Mouse (Mus musculus): ENCODE data around the gene Msantd3. TPM values are rescaled to one million over a fixed set of nuclear protein-coding genes. Genes with fewer than 3 reads are reported as not detected.

Msantd3 gene
- total RNA-seq (2021) = 10 to 100 TPM; 30.9 to 31.2 TPM

GRCm38 (mm10) chr4:48539841-48540575 lies at the start of gene Msantd3:
Msantd3 (plus strand) TSS chr4:48539935.
- DNase-seq = peak; percentile 68 to 76
- intact Hi-C loops (cut with DNase I) = loop anchor here (2.0 to 5.0 kb wide), 3 partner anchors 37 to 127 kb away; partner anchors contain the start of gene Tex10

- intact Hi-C loops (cut with DNase I) = no loop called here
- no peak for DNase-seq
These were observed 48.4 kb upstream of the Msantd3 start for GRCm38 (mm10) chr4:48491290-48491743.

GRCm38 (mm10) chr4:48492510-48492909 lies 47.2 kb upstream of the Msantd3 start:
- DNase-seq = no peak
- intact Hi-C loops (cut with DNase I) = no loop called here

GRCm38 (mm10) chr4:48510861-48511260 lies 28.9 kb upstream of the Msantd3 start:
- intact Hi-C loops (cut with DNase I) = no loop called here
- no peak for DNase-seq

- intact Hi-C loops (cut with DNase I) = no loop called here
- no peak for DNase-seq
These were observed 10.2 kb upstream of the Msantd3 start for GRCm38 (mm10) chr4:48529559-48529958.

- intact Hi-C loops (cut with DNase I) = no loop called here
- no peak for DNase-seq
These were observed 7.7 kb upstream of the Msantd3 start for GRCm38 (mm10) chr4:48531804-48532601.

GRCm38 (mm10) chr4:48536275-48536674 lies 3.5 kb upstream of the Msantd3 start:
- no peak for DNase-seq
- intact Hi-C loops (cut with DNase I) = no loop called here

- intact Hi-C loops (cut with DNase I) = no loop called here
- DNase-seq = no peak
These were observed 2.7 kb upstream of the Msantd3 start for GRCm38 (mm10) chr4:48537024-48537423.

- no peak for DNase-seq
- intact Hi-C loops (cut with DNase I) = no loop called here
These were observed 1.2 kb upstream of the Msantd3 start for GRCm38 (mm10) chr4:48538581-48538980.

GRCm38 (mm10) chr4:48540576-48541111 lies 909 bp downstream of the Msantd3 start:
- intact Hi-C loops (cut with DNase I) = loop anchor here (2.0 to 5.0 kb wide), 3 partner anchors 37 to 127 kb away; partner anchors contain the start of gene Tex10
- DNase-seq = peak; percentile 61 to 65

- DNase-seq = no peak
- intact Hi-C loops (cut with DNase I) = loop anchor here (2.0 to 5.0 kb wide), 3 partner anchors 36 to 126 kb away; partner anchors contain the start of gene Tex10
These were observed 2.0 kb downstream of the Msantd3 start for GRCm38 (mm10) chr4:48541526-48542250.

- intact Hi-C loops (cut with DNase I) = loop anchor here (5.0 kb wide), 2 partner anchors 35 to 125 kb away; no protein-coding TSS in a partner anchor
These were observed 2.6 kb downstream of the Msantd3 start for GRCm38 (mm10) chr4:48542351-48542750.

GRCm38 (mm10) chr4:48543071-48543865 lies 3.5 kb downstream of the Msantd3 start:
- DNase-seq = no peak
- intact Hi-C loops (cut with DNase I) = loop anchor here (5.0 kb wide), 2 partner anchors 34 to 124 kb away; no protein-coding TSS in a partner anchor

More at GRCm38 (mm10) chr4:48542351-48542750, 2.6 kb downstream of the Msantd3 start:
- peak in 1 of 2 experiments; percentile 25 for DNase-seq

- intact Hi-C loops (cut with DNase I) = loop anchor here (5.0 kb wide), 2 partner anchors 33 to 123 kb away; no protein-coding TSS in a partner anchor
- DNase-seq = no peak
These were observed 4.4 kb downstream of the Msantd3 start for GRCm38 (mm10) chr4:48544141-48544540.

GRCm38 (mm10) chr4:48545966-48546365 lies 6.2 kb downstream of the Msantd3 start:
- intact Hi-C loops (cut with DNase I) = no loop called here
- DNase-seq = no peak

GRCm38 (mm10) chr4:48546568-48547496 lies 7.1 kb downstream of the Msantd3 start:
- intact Hi-C loops (cut with DNase I) = no loop called here

GRCm38 (mm10) chr4:48548393-48549045 lies 8.8 kb downstream of the Msantd3 start:
- intact Hi-C loops (cut with DNase I) = no loop called here
- no peak for DNase-seq

More at GRCm38 (mm10) chr4:48546568-48547496, 7.1 kb downstream of the Msantd3 start:
- DNase-seq = no peak

- DNase-seq = no peak
- intact Hi-C loops (cut with DNase I) = no loop called here
These were observed 9.9 kb downstream of the Msantd3 start for GRCm38 (mm10) chr4:48549661-48550060.

All from heart, postnatal 10 days (tissue).